Mouse (Mus musculus): ENCODE measurements around the gene Sdr42e1. TPM values are rescaled to one million over a fixed set of nuclear protein-coding genes. Genes with fewer than 3 reads are reported as not detected.

Gene Sdr42e1
- polyA plus RNA-seq, 1 experiment from 2014 or later: 4.0 TPM

Other genes starting within 250 kb of the Sdr42e1 start
- 0.89 and 1.2 TPM in 2 replicates for gene Plcg2, start 175.4 kb downstream of the Sdr42e1 start, polyA plus RNA-seq (2015; fragmentation: Nextera tagmentation; extraction: Ambion mirVana)
- gene Hsd17b2, start 28.2 kb upstream of the Sdr42e1 start, polyA plus RNA-seq (2015; fragmentation: Nextera tagmentation; extraction: Ambion mirVana): 0.21 and 0.29 TPM in 2 replicates
- gene Mphosph6, start 128.3 kb upstream of the Sdr42e1 start, polyA plus RNA-seq (2015; fragmentation: Nextera tagmentation; extraction: Ambion mirVana): 31.6 and 33.1 TPM in 2 replicates

Data from midbrain, embryonic 16.5 days (tissue).